Mouse (Mus musculus) layer of hippocampus, postnatal 36 days (tissue): Measurements from ENCODE around the gene AU015836. TPM values are rescaled to one million over a fixed set of nuclear protein-coding genes. Genes with fewer than 3 reads are reported as not detected.
"Not testable (repeated sequence)": the region's sequence is repeated elsewhere in the genome, so short reads cannot be mapped to it uniquely, and the experiment has no call there.

Source experiments
- DNase-seq, 2 experiments: peaks; one replicate each; pipeline ENCODE4 v3.0.0; 2022
- total RNA-seq, 2 experiments: library from RNA; stranded (reverse); gene quantifications; 2 replicates each; pipeline ENCODE4 v1.2.3; 2021

The AU015836 gene
- not detected for total RNA-seq

- no peak for DNase-seq
Observed at GRCm38 (mm10) chrX:93968444-93968843, at the start of gene AU015836. Gene AU015836, plus strand, starts transcription at chrX:93968659.

GRCm38 (mm10) chrX:93919017-93919416, 49.4 kb upstream of the AU015836 start:
- DNase-seq, result no peak

- DNase-seq, result no peak
Observed at GRCm38 (mm10) chrX:93928379-93928778, 40.1 kb upstream of the AU015836 start.

GRCm38 (mm10) chrX:93928794-93929193, 39.7 kb upstream of the AU015836 start:
- DNase-seq, result no peak

GRCm38 (mm10) chrX:93931694-93932093, 36.8 kb upstream of the AU015836 start:
- DNase-seq, result no peak

- DNase-seq, result peak in 1 of 2 experiments; percentile 4
Observed at GRCm38 (mm10) chrX:93956727-93957126, 11.7 kb upstream of the AU015836 start.

GRCm38 (mm10) chrX:93958502-93958901, 10.0 kb upstream of the AU015836 start:
- no peak for DNase-seq

GRCm38 (mm10) chrX:93980341-93980740, 11.9 kb downstream of the AU015836 start:
- no peak for DNase-seq

GRCm38 (mm10) chrX:93982193-93982592, 13.7 kb downstream of the AU015836 start:
- DNase-seq, result no peak

GRCm38 (mm10) chrX:93985096-93985495, 16.6 kb downstream of the AU015836 start:
- not testable (repeated sequence) for DNase-seq

GRCm38 (mm10) chrX:94006991-94007390, 38.5 kb downstream of the AU015836 start:
- DNase-seq, result no peak

GRCm38 (mm10) chrX:94009442-94009841, 41.0 kb downstream of the AU015836 start:
- no peak for DNase-seq

GRCm38 (mm10) chrX:94011656-94012173, 43.3 kb downstream of the AU015836 start:
- DNase-seq, result no peak

- DNase-seq, result peak; percentile 33 to 40
Observed at GRCm38 (mm10) chrX:94012479-94013167, 44.2 kb downstream of the AU015836 start.

- DNase-seq, result no peak
Observed at GRCm38 (mm10) chrX:94016891-94017290, 48.4 kb downstream of the AU015836 start.

- DNase-seq, result no peak
Observed at GRCm38 (mm10) chrX:94022264-94022874, 53.9 kb downstream of the AU015836 start.

Other genes starting within 250 kb of the AU015836 start
- gene Pdk3, start 136.5 kb upstream of the AU015836 start, total RNA-seq, result 10 to 100 TPM; 46.0 to 46.6 TPM
- gene Zfx, start 155.0 kb downstream of the AU015836 start, total RNA-seq, result 10 to 100 TPM; 32.0 to 35.0 TPM
- 100 to 1,000 TPM in 1 of 2 experiments, 10 to 100 TPM in 1; 96.1 to 148 TPM for gene Eif2s3x, start 244.2 kb downstream of the AU015836 start, total RNA-seq